Mouse (Mus musculus) limb, embryonic 10.5 days (tissue): ENCODE results near the gene 1700047I17Rik2. TPM values are rescaled to one million over a fixed set of nuclear protein-coding genes. Genes with fewer than 3 reads are reported as not detected.

Experiments used
- polyA plus RNA-seq: library from polyadenylated mRNA; unstranded; fragments of >200 nt; fragmentation: Nextera tagmentation; extraction: Ambion mirVana; gene quantifications from 2 replicates; pipeline ENCODE4 v1.2.1, GENCODE M21; 2016

The 1700047I17Rik2 gene
- polyA plus RNA-seq, 1 experiment from 2014 or later, result 2.7 TPM

Other genes starting within 250 kb of the 1700047I17Rik2 start
- not detected in 2 replicates for gene Gm20403, start 213.1 kb upstream of the 1700047I17Rik2 start, polyA plus RNA-seq
- gene Baz1a, start 185.2 kb upstream of the 1700047I17Rik2 start, polyA plus RNA-seq, result 31.6 and 36.1 TPM in 2 replicates
- gene 2700097O09Rik, start 119.5 kb upstream of the 1700047I17Rik2 start, polyA plus RNA-seq, result 45.4 and 46.4 TPM in 2 replicates
- 123 and 150 TPM in 2 replicates for gene Srp54a, start 119.3 kb upstream of the 1700047I17Rik2 start, polyA plus RNA-seq
- gene Fam177a, start 75.1 kb upstream of the 1700047I17Rik2 start, polyA plus RNA-seq, result 6.8 and 11.2 TPM in 2 replicates
- gene Srp54b, start 44.5 kb upstream of the 1700047I17Rik2 start, polyA plus RNA-seq, result 39.9 and 47.9 TPM in 2 replicates
- gene Srp54c, start 30.6 kb downstream of the 1700047I17Rik2 start, polyA plus RNA-seq, result 45.8 and 54.1 TPM in 2 replicates
- 20.9 and 22.2 TPM in 2 replicates for gene 1110008L16Rik, start 100.0 kb downstream of the 1700047I17Rik2 start, polyA plus RNA-seq
- gene Ppp2r3c, start 103.4 kb downstream of the 1700047I17Rik2 start, polyA plus RNA-seq, result 19.6 and 23.3 TPM in 2 replicates
- gene Psma6, start 184.6 kb downstream of the 1700047I17Rik2 start, polyA plus RNA-seq, result 499 and 560 TPM in 2 replicates